ENCODE assay signal across 13 mouse cellular contexts in the genomic region with DNA sequence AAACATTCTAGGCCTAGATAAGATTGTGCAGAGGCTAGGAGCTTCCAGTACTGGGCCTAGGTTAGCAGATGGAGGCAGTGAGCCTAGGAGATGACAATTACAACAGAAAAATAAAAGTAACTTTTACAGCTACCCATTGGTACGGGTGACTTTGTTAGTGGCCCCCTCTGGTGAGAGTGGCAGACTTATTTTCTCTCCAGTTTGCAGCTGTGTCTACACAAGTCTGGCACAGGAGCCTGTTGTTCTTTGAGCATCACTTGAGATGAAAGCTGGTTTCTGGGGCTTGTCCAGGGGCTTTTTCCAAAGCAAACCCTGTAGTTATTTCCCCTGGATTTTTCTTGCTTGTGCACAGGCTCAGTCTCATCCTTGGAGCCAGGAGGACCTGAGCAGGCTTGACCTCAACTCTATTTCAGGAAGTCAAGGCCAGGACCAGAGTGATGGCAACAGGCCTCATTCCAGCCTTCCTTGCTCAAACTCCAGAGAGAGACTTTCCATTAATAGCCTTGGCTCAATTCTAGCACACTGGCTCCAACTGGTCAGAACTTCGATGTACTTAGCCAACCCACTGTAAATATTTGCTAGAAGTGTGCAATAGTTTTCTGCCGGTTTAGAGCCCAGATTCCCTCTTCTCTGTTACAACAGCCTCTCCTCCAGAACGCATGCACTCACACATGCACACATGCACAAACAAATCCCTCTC.
DNase-seq lines count a peak whose midpoint lies in the region; ATAC-seq and TF ChIP-seq lines count a peak whose summit lies in the region.
"Had no signal": no experiment of that assay in that cellular context is flagged by ENCODE, and none has a peak within 500 bp of the region (broad histone marks: within the 10 kb centered on the region; RNA-seq: fewer than 3 reads in every experiment).

No protein-coding gene starts in this region.

- H3K9ac ChIP-seq in liver, embryonic 12.5 days, result no peak overlapping the region
- no peak overlapping the region for H3K9ac ChIP-seq in liver, embryonic 11.5 days (ENCODE audit: low read depth, low read length)
- no peak overlapping the region for H3K9ac ChIP-seq in liver, postnatal 0 days (replicated peaks)
- no peak overlapping the region for H3K9ac ChIP-seq in midbrain, embryonic 15.5 days
- H3K9ac ChIP-seq: forebrain, embryonic 15.5 days; limb, embryonic 12.5 days had no signal

- no peaks in the 10 kb centered on the region for H3K27me3 ChIP-seq in liver, embryonic 12.5 days (replicated peaks)
- H3K27me3 ChIP-seq in liver, embryonic 11.5 days (replicated peaks; ENCODE audit: control insufficient read depth, insufficient read depth, low read length), result no peaks in the 10 kb centered on the region
- no peaks in the 10 kb centered on the region for H3K27me3 ChIP-seq in liver, postnatal 0 days (ENCODE audit: insufficient read depth, low read length)
- H3K27me3 ChIP-seq in midbrain, embryonic 15.5 days (replicated peaks), result no peaks in the 10 kb centered on the region
- H3K27me3 ChIP-seq: forebrain, embryonic 15.5 days; limb, embryonic 12.5 days had no signal

- intact Hi-C loops in gastrocnemius, postnatal 36 days (cut with DNase I), result loop anchor here (5.0 kb wide), 1 partner anchor 37 kb away; no protein-coding TSS in a partner anchor

- no peak overlapping the region for H3K4me2 ChIP-seq in liver, embryonic 12.5 days
- H3K4me2 ChIP-seq in liver, embryonic 11.5 days, result no peak overlapping the region
- H3K4me2 ChIP-seq in liver, postnatal 0 days (ENCODE audit: low read depth, low read length), result no peak overlapping the region
- no peak overlapping the region for H3K4me2 ChIP-seq in midbrain, embryonic 15.5 days
- H3K4me2 ChIP-seq: forebrain, embryonic 15.5 days; limb, embryonic 12.5 days had no signal

- H3K27ac ChIP-seq in liver, embryonic 12.5 days, result no peak overlapping the region
- no peak overlapping the region for H3K27ac ChIP-seq in liver, embryonic 11.5 days (ENCODE audit: low read depth, low read length)
- H3K27ac ChIP-seq in liver, postnatal 0 days (ENCODE audit: low read depth), result peak overlapping the region; percentile 40; the same call in 1 of the 2 replicates
- H3K27ac ChIP-seq in midbrain, embryonic 15.5 days, result no peak overlapping the region
- H3K27ac ChIP-seq: forebrain, embryonic 15.5 days; hindbrain, embryonic 10.5 days; limb, embryonic 12.5 days had no signal

- no peaks in the 10 kb centered on the region for H3K36me3 ChIP-seq in liver, embryonic 12.5 days
- no peaks in the 10 kb centered on the region for H3K36me3 ChIP-seq in liver, embryonic 11.5 days (ENCODE audit: control insufficient read depth, insufficient read depth, low read length)
- H3K36me3 ChIP-seq in liver, postnatal 0 days (replicated peaks; ENCODE audit: insufficient read depth, low read length), result no peaks in the 10 kb centered on the region
- no peaks in the 10 kb centered on the region for H3K36me3 ChIP-seq in midbrain, embryonic 15.5 days (replicated peaks)
- H3K36me3 ChIP-seq: forebrain, embryonic 15.5 days; G1E; hindbrain, embryonic 10.5 days; limb, embryonic 12.5 days had no signal

- H3K4me1 ChIP-seq in liver, embryonic 12.5 days, result no peaks in the 10 kb centered on the region
- no peaks in the 10 kb centered on the region for H3K4me1 ChIP-seq in liver, embryonic 11.5 days (replicated peaks; ENCODE audit: control insufficient read depth, insufficient read depth, low read length)
- H3K4me1 ChIP-seq in liver, postnatal 0 days (ENCODE audit: insufficient read depth), result no peaks in the 10 kb centered on the region
- no peaks in the 10 kb centered on the region for H3K4me1 ChIP-seq in midbrain, embryonic 15.5 days
- H3K4me1 ChIP-seq: forebrain, embryonic 15.5 days; hindbrain, embryonic 10.5 days; limb, embryonic 12.5 days had no signal

- TF ChIP-seq CTCF in liver, postnatal 0 days (IDR thresholded peaks at IDR 0.05; ENCODE audit: low read depth), result no peak

- no peak overlapping the region for H3K4me3 ChIP-seq in liver, embryonic 12.5 days
- no peak overlapping the region for H3K4me3 ChIP-seq in liver, embryonic 11.5 days (ENCODE audit: low read depth, low read length)
- H3K4me3 ChIP-seq in liver, postnatal 0 days (ENCODE audit: low read depth, low read length), result no peak overlapping the region
- H3K4me3 ChIP-seq in midbrain, embryonic 15.5 days, result no peak overlapping the region
- H3K4me3 ChIP-seq: forebrain, embryonic 15.5 days; hindbrain, embryonic 10.5 days; limb, embryonic 12.5 days had no signal

- 55% methylated on average over 4 of the region's 4 CpGs for WGBS in liver, embryonic 12.5 days (ENCODE audit: insufficient replicate concordance)
- 71% methylated on average over 4 of the region's 4 CpGs for WGBS in liver, embryonic 11.5 days
- WGBS in liver, postnatal 0 days (ENCODE audit: insufficient replicate concordance), result 46% methylated on average over 4 of the region's 4 CpGs
- 78% methylated on average over 4 of the region's 4 CpGs for WGBS in midbrain, embryonic 15.5 days

- no peaks in the 10 kb centered on the region for H3K9me3 ChIP-seq in liver, embryonic 12.5 days (replicated peaks)
- no peaks in the 10 kb centered on the region for H3K9me3 ChIP-seq in liver, embryonic 11.5 days (ENCODE audit: control insufficient read depth, low read length)
- no peaks in the 10 kb centered on the region for H3K9me3 ChIP-seq in liver, postnatal 0 days (ENCODE audit: low read length)
- H3K9me3 ChIP-seq in midbrain, embryonic 15.5 days, result no peaks in the 10 kb centered on the region
- H3K9me3 ChIP-seq: forebrain, embryonic 15.5 days; G1E; hindbrain, embryonic 10.5 days; limb, embryonic 12.5 days had no signal

- TF ChIP-seq EP300 in liver, postnatal 0 days (IDR thresholded peaks at IDR 0.05; ENCODE audit: low read depth), result no peak

- no peak for DNase-seq in liver, embryonic 11.5 days (ENCODE audit: low spot score)
- DNase-seq in gastrocnemius, postnatal 36 days, result peak; percentile 29 to 35
- no peak for DNase-seq in liver, postnatal 0 days
- peak; percentile 81 for DNase-seq in skeletal muscle tissue, adult 2 months (ENCODE audit: low read depth, low spot score)
- no peak for DNase-seq in frontal cortex, postnatal 36 days (ENCODE audit: low spot score in 2 of 2)
- DNase-seq: kidney, postnatal 4 days; right cerebral cortex, postnatal 4 days had no signal

- peak; percentile 57; the same call in 1 of the 2 replicates for ATAC-seq in liver, embryonic 12.5 days
- no peak for ATAC-seq in liver, embryonic 11.5 days (replicated peaks; ENCODE audit: low FRiP score)
- peak; percentile 94 for ATAC-seq in liver, postnatal 0 days
- no peak for ATAC-seq in midbrain, embryonic 15.5 days (replicated peaks)
- ATAC-seq: forebrain, embryonic 15.5 days had no signal

Comparison
In these comparisons a context has a peak if more than half of its experiments do, and no peak if none do; other contexts are left out.
1. ATAC-seq: peak in liver, embryonic 12.5 days (single experiment) and liver, postnatal 0 days (single experiment); none in liver, embryonic 11.5 days (single experiment) and midbrain, embryonic 15.5 days (single experiment).
2. DNase-seq: peak in gastrocnemius, postnatal 36 days (2 of 2) and skeletal muscle tissue, adult 2 months (single experiment); none in liver, embryonic 11.5 days (single experiment), liver, postnatal 0 days (single experiment) and frontal cortex, postnatal 36 days (0 of 2).